Mouse (Mus musculus) stomach, postnatal 0 days (tissue): ENCODE data around the gene Rbbp7. TPM values are rescaled to one million over a fixed set of nuclear protein-coding genes. Genes with fewer than 3 reads are reported as not detected.

Experiments used
- ATAC-seq: fragments of 200-750 bp; cut with Nextera tagmentation; 2 replicates; pipeline ENCODE4 v1.8.0; 2017; ENCODE audit not compliant: low FRiP score, low TSS enrichment
- DNase-seq: peaks from one replicate; pipeline ENCODE4 v3.0.0-alpha.2; 2016; ENCODE audit warnings: low spot score
- H3K27ac ChIP-seq: fragments of 300-500 bp; sonication (generic); replicated peaks from 2 replicates; pipeline ENCODE4 v1.5.1; 2014; ENCODE audit warnings: mild to moderate bottlenecking, control low read depth
- H3K27me3 ChIP-seq: fragments of 300-500 bp; sonication (generic); 2 replicates; pipeline ENCODE4 v1.6.1; 2014; ENCODE audit warnings: low read length; ENCODE audit not compliant: control insufficient read depth, insufficient read depth
- H3K36me3 ChIP-seq: fragments of 300-500 bp; sonication (generic); 2 replicates; pipeline ENCODE4 v1.6.1; 2014; ENCODE audit warnings: low read length, mixed read lengths; ENCODE audit not compliant: control insufficient read depth, insufficient read depth
- H3K4me1 ChIP-seq: fragments of 300-500 bp; sonication (generic); replicated peaks from 2 replicates; pipeline ENCODE4 v1.6.1; 2014; ENCODE audit warnings: antibody characterized with exemption; ENCODE audit not compliant: control insufficient read depth, insufficient read depth
- H3K4me2 ChIP-seq: fragments of 300-500 bp; sonication (generic); replicated peaks from 2 replicates; pipeline ENCODE4 v1.6.1; 2014; ENCODE audit warnings: low read depth, mild to moderate bottlenecking, control low read depth, moderate library complexity
- H3K4me3 ChIP-seq: fragments of 300-500 bp; sonication (generic); 2 replicates; pipeline ENCODE4 v1.5.1; 2014; ENCODE audit warnings: low read depth, low read length, control low read depth
- H3K9ac ChIP-seq: fragments of 300-500 bp; sonication (generic); 2 replicates; pipeline ENCODE4 v1.6.1; 2014; ENCODE audit warnings: mild to moderate bottlenecking, low read length, control low read depth, mixed read lengths
- H3K9me3 ChIP-seq: fragments of 300-500 bp; sonication (generic); 2 replicates; pipeline ENCODE4 v1.6.1; 2016; ENCODE audit warnings: low read length; ENCODE audit not compliant: control insufficient read depth
- CTCF ChIP-seq: IDR thresholded peaks from 2 replicates; pipeline ENCODE4 v1.5.1; 2016; ENCODE audit warnings: antibody characterized with exemption, low read depth, mild to moderate bottlenecking, moderate library complexity
- EP300 ChIP-seq: optimal IDR thresholded peaks from 2 replicates; pipeline ENCODE3; 2016; ENCODE audit warnings: antibody characterized with exemption
- WGBS: fragments of 180-500 bp; shearing (Covaris S2); extraction: QIAGEN DNeasy Blood & Tissue Kit; methylation state at CpG from one replicate; pipeline ENCODE4 v1.1.7; 2014; 5-methylcytosine and 5-hydroxymethylcytosine counted together
- polyA plus RNA-seq: library from polyadenylated mRNA; unstranded; fragments of >200 nt; fragmentation: Nextera tagmentation; extraction: Ambion mirVana; gene quantifications from 2 replicates; pipeline ENCODE4 v1.2.1, GENCODE M21; 2015

Gene Rbbp7
- polyA plus RNA-seq, 1 experiment from 2014 or later = 276 TPM

GRCm38 (mm10) chrX:162754314-162754713 lies 5.9 kb upstream of the Rbbp7 start:
- WGBS = 74% methylated on average over 4 of the region's 4 CpGs

GRCm38 (mm10) chrX:162756058-162756457 lies 4.1 kb upstream of the Rbbp7 start:
- no peaks in the 10 kb centered on the region for H3K27me3 ChIP-seq
- H3K36me3 ChIP-seq = no peaks in the 10 kb centered on the region
- no peak for DNase-seq
- no peak overlapping the region for H3K27ac ChIP-seq
- WGBS = 64% methylated on average over 7 of the region's 7 CpGs
- TF ChIP-seq EP300 (no peak), CTCF (no peak)
- H3K4me3 ChIP-seq = no peak overlapping the region
- H3K9ac ChIP-seq = no peak overlapping the region
- H3K4me2 ChIP-seq = no peak overlapping the region
- H3K9me3 ChIP-seq = no peaks in the 10 kb centered on the region
- no peak for ATAC-seq
- no peaks in the 10 kb centered on the region for H3K4me1 ChIP-seq

More at GRCm38 (mm10) chrX:162754314-162754713, 5.9 kb upstream of the Rbbp7 start:
- H3K27me3 ChIP-seq = no peaks in the 10 kb centered on the region
- ATAC-seq (peak; percentile 73), DNase-seq (no peak)
- no peak overlapping the region for H3K4me3 ChIP-seq
- TF ChIP-seq EP300 (no peak), CTCF (no peak)
- no peak overlapping the region for H3K9ac ChIP-seq
- no peak overlapping the region for H3K27ac ChIP-seq
- no peaks in the 10 kb centered on the region for H3K9me3 ChIP-seq
- no peaks in the 10 kb centered on the region for H3K36me3 ChIP-seq
- H3K4me2 ChIP-seq = no peak overlapping the region
- no peaks in the 10 kb centered on the region for H3K4me1 ChIP-seq

- Histone ChIP-seq H3K27ac (peak overlapping the region; percentile 95), H3K4me3 (peak overlapping the region; percentile 23), H3K27me3 (no peaks in the 10 kb centered on the region), H3K4me2 (peak overlapping the region; percentile 32), H3K9me3 (no peaks in the 10 kb centered on the region), H3K36me3 (no peaks in the 10 kb centered on the region), H3K4me1 (no peaks in the 10 kb centered on the region), H3K9ac (peak overlapping the region; percentile 56)
- no peak for TF ChIP-seq CTCF
- 25% methylated on average over 23 of the region's 32 CpGs for WGBS
- DNase-seq (peak; percentile 57), ATAC-seq (peak; percentile 30; the same call in 1 of the 2 replicates)
Measured at GRCm38 (mm10) chrX:162759251-162760114, 719 bp upstream of the Rbbp7 start.

- Histone ChIP-seq H3K9ac (peak overlapping the region; percentile 85), H3K36me3 (no peaks in the 10 kb centered on the region), H3K4me1 (no peaks in the 10 kb centered on the region), H3K4me3 (peak overlapping the region; percentile 65), H3K9me3 (no peaks in the 10 kb centered on the region), H3K27me3 (no peaks in the 10 kb centered on the region), H3K4me2 (peak overlapping the region; percentile 54), H3K27ac (peak overlapping the region; percentile 97)
- TF ChIP-seq EP300 = no peak
- no peak for TF ChIP-seq CTCF
- 14% methylated on average over 25 of the region's 50 CpGs for WGBS
- ATAC-seq (no peak), DNase-seq (peak; percentile 37)
Measured at GRCm38 (mm10) chrX:162760958-162761515, 835 bp downstream of the Rbbp7 start.

- H3K27me3 ChIP-seq = no peaks in the 10 kb centered on the region
- TF ChIP-seq EP300 (no peak), CTCF (peak; percentile 22; the same call in 1 of the 2 replicates)
- no peaks in the 10 kb centered on the region for H3K9me3 ChIP-seq
- H3K4me3 ChIP-seq = peak overlapping the region; percentile 65
- 21% methylated on average over 9 of the region's 9 CpGs for WGBS
- DNase-seq (no peak), ATAC-seq (no peak)
- peak overlapping the region; percentile 54 for H3K4me2 ChIP-seq
- H3K9ac ChIP-seq = no peak overlapping the region
- no peak overlapping the region for H3K27ac ChIP-seq
- no peaks in the 10 kb centered on the region for H3K4me1 ChIP-seq
- no peaks in the 10 kb centered on the region for H3K36me3 ChIP-seq
Measured at GRCm38 (mm10) chrX:162761716-162762395, 1.7 kb downstream of the Rbbp7 start.

GRCm38 (mm10) chrX:162770726-162771125 lies 10.5 kb downstream of the Rbbp7 start:
- Histone ChIP-seq H3K4me2 (no peak overlapping the region), H3K36me3 (no peaks in the 10 kb centered on the region), H3K9me3 (no peaks in the 10 kb centered on the region), H3K4me1 (no peaks in the 10 kb centered on the region), H3K9ac (no peak overlapping the region), H3K4me3 (no peak overlapping the region), H3K27me3 (no peaks in the 10 kb centered on the region), H3K27ac (no peak overlapping the region)
- WGBS = 63% methylated on average over 1 of the region's 1 CpGs
- no peak for ATAC-seq
- TF ChIP-seq EP300 = no peak
- no peak for TF ChIP-seq CTCF
- DNase-seq = no peak
